Mouse (Mus musculus) E14TG2a.4 (cell line): Measurements from ENCODE around the gene Slco4a1.

Source experiments
- CTCF ChIP-seq: conservative IDR thresholded peaks from 2 replicates; pipeline ENCODE4 v1.5.1; 2014; ENCODE audit warnings: low read length
- NANOG ChIP-seq: IDR thresholded peaks from 2 replicates; pipeline ENCODE4 v1.6.1; 2014; ENCODE audit warnings: borderline replicate concordance, low read length, mixed read lengths
- POU5F1 ChIP-seq: IDR thresholded peaks from 2 replicates; pipeline ENCODE4 v1.6.1; 2014; ENCODE audit warnings: low read length, borderline replicate concordance

GRCm38 (mm10) chr2:180473080-180473440, 17.0 kb downstream of the Slco4a1 start:
- TF ChIP-seq CTCF (peak; percentile 14; the same call in 1 of the 2 replicates), NANOG (no peak), POU5F1 (no peak)
